8 mouse cellular contexts compared by ENCODE assay signal in genomic region chr4:151186447-151186846, GRCm38 (mm10).
DNase-seq lines count a peak whose midpoint lies in the region; ATAC-seq lines count a peak whose summit lies in the region.

No protein-coding gene starts in this region.

- H3K36me3 ChIP-seq in liver, embryonic 13.5 days, result no peaks in the 10 kb centered on the region
- no peaks in the 10 kb centered on the region for H3K36me3 ChIP-seq in neural tube, embryonic 13.5 days

- no peaks in the 10 kb centered on the region for H3K9me3 ChIP-seq in liver, embryonic 13.5 days (replicated peaks)
- H3K9me3 ChIP-seq in neural tube, embryonic 13.5 days, result no peaks in the 10 kb centered on the region

- peak; percentile 2 for DNase-seq in CD4-positive, CD25-positive, alpha-beta regulatory T cell, adult 2 months (ENCODE audit: low read depth, low spot score)
- DNase-seq in brain, adult 2 months (ENCODE audit: low read depth, low spot score), result peak; percentile 41
- DNase-seq in heart, postnatal 36 days, result peak; percentile 59 to 61
- DNase-seq in liver, embryonic 13.5 days, result peak; percentile 6
- DNase-seq in yolk sac, embryonic 10.5 days (ENCODE audit: low spot score), result peak; percentile 55

- no peaks in the 10 kb centered on the region for H3K4me1 ChIP-seq in liver, embryonic 13.5 days (replicated peaks)
- H3K4me1 ChIP-seq in neural tube, embryonic 13.5 days (replicated peaks), result peaks cover 17% of the 10 kb centered on the region

- no peak for ATAC-seq in CD4-positive, CD25-positive, alpha-beta regulatory T cell, adult 4 months
- ATAC-seq in liver, embryonic 13.5 days (ENCODE audit: low read depth), result no peak
- ATAC-seq in neural tube, embryonic 13.5 days (ENCODE audit: low read depth), result 0 out of 2 replicates have a peak, but pooled peaks have one; percentile 33
- ATAC-seq in monocyte, adult 5-6 weeks (replicated peaks; ENCODE audit: insufficient number of reproducible peaks, low FRiP score, low TSS enrichment, poor library complexity, severe bottlenecking), result no peak

- H3K27me3 ChIP-seq in liver, embryonic 13.5 days, result no peaks in the 10 kb centered on the region
- peaks cover 56% of the 10 kb centered on the region for H3K27me3 ChIP-seq in neural tube, embryonic 13.5 days

- 13% methylated on average over 8 of the region's 8 CpGs for WGBS in liver, embryonic 13.5 days (ENCODE audit: insufficient replicate concordance)
- 11% methylated on average over 8 of the region's 8 CpGs for WGBS in neural tube, embryonic 13.5 days

- no peak overlapping the region for H3K4me3 ChIP-seq in liver, embryonic 13.5 days (replicated peaks)
- no peak overlapping the region for H3K4me3 ChIP-seq in neural tube, embryonic 13.5 days

- H3K27ac ChIP-seq in liver, embryonic 13.5 days, result no peak overlapping the region
- H3K27ac ChIP-seq in neural tube, embryonic 13.5 days (replicated peaks), result peak overlapping the region; percentile 59

- no peak overlapping the region for H3K4me2 ChIP-seq in liver, embryonic 13.5 days
- no peak overlapping the region for H3K4me2 ChIP-seq in neural tube, embryonic 13.5 days

- intact Hi-C loops in heart, postnatal 36 days (cut with DNase I), result no loop called here

- H3K9ac ChIP-seq in liver, embryonic 13.5 days, result no peak overlapping the region
- no peak overlapping the region for H3K9ac ChIP-seq in neural tube, embryonic 13.5 days

Comparison
In these comparisons a context has a peak if more than half of its experiments do, and no peak if none do; other contexts are left out.
1. DNase-seq: peak in every context shown above with its lines; median percentile 60 in heart, postnatal 36 days; 55 in yolk sac, embryonic 10.5 days; 41 in brain, adult 2 months; 6 in liver, embryonic 13.5 days; 2 in CD4-positive, CD25-positive, alpha-beta regulatory T cell, adult 2 months.